Mouse (Mus musculus) embryo, embryonic 10 days (tissue): ENCODE measurements around the gene Nf2.

Source experiments
- DNase-seq: peaks from one replicate; pipeline ENCODE4 v3.0.0-alpha.2; 2015; ENCODE audit warnings: low spot score

The Nf2 gene

GRCm38 (mm10) chr11:4746733-4747132 is 102.6 kb downstream of the Nf2 start, which contains the start of gene Cabp7:
Cabp7 (minus strand) TSS chr11:4746778.
- no peak for DNase-seq

DNA sequence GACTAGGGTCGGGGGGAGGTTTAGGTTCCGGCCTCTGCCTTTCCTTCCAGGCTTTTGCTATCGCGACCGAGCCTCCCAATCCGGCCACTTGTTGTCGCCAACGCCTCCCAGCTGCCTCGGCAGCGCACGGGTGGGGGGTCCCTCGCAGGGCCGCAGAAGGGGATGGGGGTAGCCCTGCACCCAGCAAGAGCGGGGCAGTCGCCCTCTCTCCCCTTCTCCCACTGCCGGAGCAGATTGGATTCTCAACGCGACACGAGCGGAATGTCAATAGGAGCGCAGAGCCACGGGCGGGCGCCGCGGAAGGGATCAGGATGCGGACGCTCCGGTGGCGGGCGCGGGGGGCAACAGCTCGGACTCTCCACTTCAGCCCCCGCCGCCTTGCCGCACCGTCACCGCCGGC is 103.4 kb downstream of the Nf2 start:
- peak; percentile 40 for DNase-seq

- DNase-seq = no peak
Measured at GRCm38 (mm10) chr11:4744691-4745090, 104.6 kb downstream of the Nf2 start.

DNA sequence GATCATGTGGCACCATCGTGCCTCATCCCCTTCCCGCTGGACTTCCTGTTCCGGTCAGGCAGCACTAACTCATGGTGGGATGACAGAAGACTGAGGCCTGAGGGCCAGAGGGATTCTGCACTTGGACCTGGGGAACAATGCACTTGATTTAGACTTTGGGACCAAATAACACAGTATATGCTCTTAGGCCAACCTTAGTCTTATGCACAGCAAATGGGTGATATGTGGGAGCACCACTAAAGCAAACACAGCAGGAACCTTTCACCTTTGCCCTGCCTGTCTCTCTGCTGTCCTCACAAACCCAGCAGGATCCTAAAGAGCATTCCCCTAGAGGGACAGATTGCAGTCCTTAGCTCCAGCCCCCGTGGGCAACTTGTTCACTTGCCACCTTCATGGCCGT is 108.6 kb downstream of the Nf2 start:
- DNase-seq = no peak

DNA sequence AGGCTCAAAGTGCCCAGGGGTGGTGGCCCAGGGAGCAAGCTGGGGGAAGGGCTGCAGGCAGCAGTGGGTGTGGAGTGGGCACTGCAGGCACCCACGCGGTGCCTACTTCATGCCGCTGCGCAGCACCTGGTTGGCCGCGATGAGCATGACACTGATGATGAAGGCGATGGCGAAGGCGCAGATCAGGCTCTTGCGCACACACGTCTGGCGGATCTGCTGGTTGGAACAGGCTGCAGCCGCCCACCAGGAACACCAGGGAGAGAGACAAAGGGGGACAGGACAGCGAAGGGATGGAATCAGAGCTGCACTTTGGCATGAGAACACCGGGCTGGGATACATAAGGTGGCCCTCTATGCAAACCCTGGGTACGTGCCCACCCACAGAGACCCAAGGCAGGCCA is 110.6 kb downstream of the Nf2 start:
- DNase-seq = no peak

GRCm38 (mm10) chr11:4737682-4738081 is 111.7 kb downstream of the Nf2 start:
- DNase-seq = no peak

DNA sequence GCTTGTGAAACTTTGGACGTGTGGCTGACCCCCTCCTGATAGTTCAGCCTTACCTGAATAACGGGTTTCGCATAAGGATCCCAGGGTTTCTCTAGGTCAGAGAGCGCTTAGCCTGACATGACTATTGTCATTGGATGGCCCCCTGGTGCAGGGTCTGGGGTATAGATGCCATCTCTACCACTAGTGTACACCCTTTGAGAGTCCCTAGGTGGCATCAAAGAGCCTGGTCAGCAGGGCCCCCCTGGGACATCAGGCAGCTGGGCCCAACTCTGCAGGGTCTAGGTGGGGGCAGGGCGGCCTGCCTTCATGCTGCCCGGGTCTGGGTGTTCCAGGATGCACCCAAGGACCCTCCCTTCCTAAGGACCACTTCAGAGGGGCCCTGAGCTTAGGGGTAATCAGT is 113.0 kb downstream of the Nf2 start:
- no peak for DNase-seq

DNA sequence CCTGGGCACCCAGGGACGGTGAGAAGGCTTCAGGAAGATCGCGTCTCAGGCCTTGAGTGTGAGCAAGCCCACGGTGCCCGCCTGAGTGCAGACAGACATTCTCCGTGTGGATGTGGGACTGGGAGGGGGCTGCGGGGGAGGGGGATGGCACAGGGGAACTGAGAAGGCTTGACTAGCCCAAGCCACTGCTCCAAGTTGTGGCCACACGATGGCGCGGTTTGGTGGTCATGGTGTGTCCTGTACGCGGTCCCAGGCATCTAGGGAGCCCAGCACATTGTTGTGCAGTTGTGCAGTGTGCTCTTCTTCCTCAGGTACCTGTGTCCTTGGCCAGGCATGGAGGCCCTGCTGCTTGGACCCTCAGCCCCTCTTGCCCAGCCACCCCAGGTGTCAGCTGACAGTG is 115.2 kb downstream of the Nf2 start:
- DNase-seq = peak; percentile 78

DNA sequence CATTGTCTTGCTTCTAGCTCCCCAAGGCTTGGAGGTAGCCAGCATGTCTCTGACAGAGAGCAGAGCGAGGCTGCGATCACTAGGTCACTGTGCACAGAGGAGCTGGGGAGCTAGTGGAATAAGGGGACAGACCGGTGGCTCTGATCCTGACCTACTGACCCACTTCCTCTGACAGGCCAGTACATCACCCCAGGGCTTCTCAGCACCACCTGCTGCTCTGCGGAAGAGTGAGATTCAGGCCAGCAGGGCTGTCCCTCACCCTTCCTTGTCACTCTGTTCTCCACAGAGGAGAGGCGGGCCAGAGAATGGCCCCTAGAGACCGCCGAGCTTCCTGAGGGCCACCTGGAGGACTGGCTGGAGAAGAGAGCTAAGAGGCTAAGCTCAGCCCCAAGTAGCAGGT is 117.6 kb downstream of the Nf2 start:
- DNase-seq = no peak

- no peak for DNase-seq
Measured at GRCm38 (mm10) chr11:4730913-4731312, 118.4 kb downstream of the Nf2 start.

DNA sequence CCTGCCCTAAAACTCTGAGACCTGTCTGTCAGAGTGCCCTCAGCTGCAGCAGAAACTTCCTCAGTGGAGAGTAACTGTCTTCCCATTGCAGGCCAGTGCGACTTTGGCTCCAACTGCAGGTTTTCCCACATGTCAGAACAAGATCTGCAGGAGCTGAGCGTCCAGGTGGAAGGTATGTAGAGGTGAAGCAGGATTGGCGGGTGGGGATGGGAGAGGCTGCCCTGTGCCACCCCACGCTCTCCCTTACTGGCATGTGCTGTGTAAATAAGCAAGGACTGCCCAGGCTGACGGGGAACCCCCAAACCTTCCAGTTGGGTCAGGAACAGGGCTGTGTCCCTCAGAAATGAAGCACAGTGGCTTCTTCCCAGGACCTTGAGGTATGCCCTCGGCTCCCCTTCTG is 119.2 kb downstream of the Nf2 start:
- DNase-seq = no peak

DNA sequence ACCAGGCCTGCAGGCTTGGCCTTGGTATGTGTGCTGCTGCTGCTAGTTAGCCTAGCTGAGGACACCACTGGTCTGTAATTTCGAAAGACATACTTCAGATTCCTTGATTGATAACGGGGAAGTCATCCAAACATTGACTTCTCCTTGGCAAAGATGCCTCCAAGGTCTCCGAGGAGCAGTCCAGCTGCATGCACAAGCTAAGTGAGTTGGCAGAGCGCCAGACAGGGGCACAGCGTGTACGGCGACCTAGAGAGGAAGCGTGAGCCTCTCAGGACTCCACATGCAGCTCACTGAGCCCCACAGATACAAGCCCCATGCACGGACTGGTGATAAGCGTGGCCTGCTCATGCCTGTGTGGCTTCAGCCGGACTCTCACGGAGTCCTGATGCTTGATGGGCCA is 119.7 kb downstream of the Nf2 start:
- DNase-seq = no peak

DNA sequence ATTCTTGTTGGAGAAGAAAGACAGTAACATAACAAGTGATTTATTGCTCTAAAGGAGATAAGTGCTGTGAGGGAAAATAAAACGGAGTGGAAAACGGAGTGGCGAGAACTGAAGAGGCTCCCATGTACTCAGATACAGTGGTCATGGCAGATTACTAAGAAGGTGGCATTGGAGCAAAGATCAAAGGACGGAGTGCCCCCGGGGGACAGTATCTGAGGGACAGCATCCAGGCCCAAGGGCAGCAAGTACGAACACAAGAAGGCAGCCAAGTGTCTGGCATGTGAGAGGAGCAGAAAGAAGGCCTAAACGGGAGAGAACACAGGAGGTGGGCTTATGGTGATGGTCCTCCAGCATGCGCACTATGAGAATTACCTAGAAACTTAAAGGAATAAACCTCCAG is 127.6 kb downstream of the Nf2 start:
- DNase-seq = no peak

GRCm38 (mm10) chr11:4720900-4721580 is 128.3 kb downstream of the Nf2 start:
- DNase-seq = no peak

DNA sequence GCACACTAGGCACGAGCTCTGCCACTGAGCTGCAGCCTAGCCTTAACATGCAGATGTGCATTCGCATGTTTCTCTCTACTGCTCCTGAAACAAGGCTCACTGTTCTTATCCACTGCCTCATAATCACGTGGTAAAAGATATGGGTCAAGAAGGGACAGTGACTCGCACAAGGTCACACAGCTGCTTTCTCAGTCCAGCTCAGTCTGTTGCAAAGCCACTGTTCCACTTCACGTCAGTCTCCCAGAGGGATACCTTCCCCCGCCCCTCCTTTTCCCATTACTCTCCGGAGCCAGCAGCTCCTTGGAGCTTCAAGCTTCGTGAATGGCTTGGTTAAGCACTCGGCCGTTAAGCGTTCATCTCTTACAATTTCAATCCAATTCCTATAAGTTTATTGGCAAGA is 128.9 kb downstream of the Nf2 start:
- DNase-seq = no peak

DNA sequence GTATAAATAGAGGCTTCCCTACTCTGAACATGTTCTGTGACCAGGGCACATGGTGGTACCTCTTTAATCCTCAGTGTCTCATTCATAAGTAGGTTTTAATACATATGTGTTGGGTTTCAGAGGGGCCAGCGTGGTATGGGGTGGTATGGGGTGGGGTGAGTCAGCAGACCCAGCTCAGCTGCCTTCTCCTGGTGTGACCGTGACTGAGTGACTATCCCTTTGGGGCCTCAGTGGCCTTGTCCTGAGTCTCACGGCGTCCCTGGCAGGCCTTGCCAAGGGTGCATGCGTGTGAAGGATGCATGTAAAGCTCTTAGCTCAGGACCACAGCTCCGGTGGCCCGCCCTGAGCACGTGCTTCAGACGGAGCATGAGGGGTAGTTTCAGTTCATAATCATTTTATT is 129.4 kb downstream of the Nf2 start:
- no peak for DNase-seq

- no peak for DNase-seq
Measured at GRCm38 (mm10) chr11:4718548-4718947, 130.8 kb downstream of the Nf2 start.

GRCm38 (mm10) chr11:4716530-4717236 is 132.7 kb downstream of the Nf2 start:
- no peak for DNase-seq
